ENCODE assay signal across 10 mouse cellular contexts in the genomic region with DNA sequence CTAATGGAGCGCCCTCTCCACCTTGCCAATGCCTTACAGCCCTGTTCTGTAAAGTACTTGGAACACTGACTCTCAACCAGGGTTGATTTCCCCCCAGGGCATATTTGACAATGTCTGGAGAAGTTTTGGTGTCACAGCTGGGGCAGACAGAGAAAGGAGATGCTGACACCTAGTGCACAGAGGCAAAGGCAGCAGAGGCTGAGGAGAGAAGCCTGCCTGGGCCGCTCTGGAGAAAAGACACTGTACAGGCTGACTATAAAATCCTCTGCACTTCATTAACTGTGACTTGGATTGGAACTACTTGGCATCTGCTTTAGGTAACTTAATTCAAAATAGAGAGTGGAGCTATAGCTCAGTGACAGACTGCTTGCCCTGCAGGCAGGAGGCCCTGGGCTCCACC. TPM values are rescaled to one million over a fixed set of nuclear protein-coding genes. Genes with fewer than 3 reads are reported as not detected.
A peak's percentile ranks its signal among the peaks of the same experiment; 100 is the strongest.
DNase-seq lines count a peak whose midpoint lies in the region; ATAC-seq and TF ChIP-seq lines count a peak whose summit lies in the region.
"Had no signal": no experiment of that assay in that cellular context is flagged by ENCODE, and none has a peak within 500 bp of the region (broad histone marks: within the 10 kb centered on the region; RNA-seq: fewer than 3 reads in every experiment).

No protein-coding gene starts in this region.

- intact Hi-C loops in gastrocnemius, adult 2 months (cut with DNase I) = loop anchor here (2.0 kb wide), 1 partner anchor 108 kb away; no protein-coding TSS in a partner anchor

- no peaks in the 10 kb centered on the region for H3K9me3 ChIP-seq in liver, embryonic 14.5 days (ENCODE audit: control insufficient read depth, low read length)
- H3K9me3 ChIP-seq in lung, postnatal 0 days (ENCODE audit: low read length) = no peaks in the 10 kb centered on the region
- H3K9me3 ChIP-seq: heart, embryonic 15.5 days had no signal

- TF ChIP-seq CTCF in gastrocnemius, adult 2 months (IDR thresholded peaks at IDR 0.05) = peak; percentile 50
- TF ChIP-seq CTCF in liver, embryonic 14.5 days (IDR thresholded peaks at IDR 0.05; ENCODE audit: low read depth) = peak; percentile 20; the same call in 1 of the 2 replicates
- peak; percentile 65 for TF ChIP-seq CTCF in lung, postnatal 0 days (IDR thresholded peaks at IDR 0.05)

- H3K4me2 ChIP-seq in liver, embryonic 14.5 days (ENCODE audit: low read depth) = no peak overlapping the region
- H3K4me2 ChIP-seq in lung, postnatal 0 days (replicated peaks; ENCODE audit: low read depth, low read length) = no peak overlapping the region
- H3K4me2 ChIP-seq: heart, embryonic 15.5 days had no signal

- peaks cover 89% of the 10 kb centered on the region for H3K36me3 ChIP-seq in liver, embryonic 14.5 days (replicated peaks; ENCODE audit: control insufficient read depth, insufficient read depth, low read depth)
- peaks cover 11% of the 10 kb centered on the region; the same call in 1 of the 2 replicates for H3K36me3 ChIP-seq in lung, postnatal 0 days (ENCODE audit: insufficient read depth, low read length)

- H3K27me3 ChIP-seq in liver, embryonic 14.5 days (ENCODE audit: control insufficient read depth, insufficient read depth, low read length) = no peaks in the 10 kb centered on the region
- H3K27me3 ChIP-seq in lung, postnatal 0 days (replicated peaks; ENCODE audit: insufficient read depth, low read length) = no peaks in the 10 kb centered on the region
- H3K27me3 ChIP-seq: heart, embryonic 15.5 days had no signal

- DNase-seq in gastrocnemius, adult 2 months = peak; percentile 18
- no peak for DNase-seq in gastrocnemius, adult 8-10 months (ENCODE audit: low spot score in 2 of 2)
- no peak for DNase-seq in liver, embryonic 14.5 days (ENCODE audit: low read depth in 3 of 3, low spot score in 3 of 3)
- DNase-seq in liver (no peak), adipocyte (ENCODE audit: low spot score) (peak; percentile 53)
- peak; percentile 62 for DNase-seq in lung, postnatal 0 days (ENCODE audit: low spot score)
- no peak for DNase-seq in right cerebral cortex, postnatal 36 days (ENCODE audit: low spot score in 2 of 2)

- no peak for TF ChIP-seq EP300 in liver, embryonic 14.5 days (IDR thresholded peaks at IDR 0.05; ENCODE audit: low read depth)
- no peak for TF ChIP-seq EP300 in lung, postnatal 0 days (IDR thresholded peaks at IDR 0.05)

- no peak for ATAC-seq in liver, embryonic 14.5 days (ENCODE audit: insufficient read depth)
- peak; percentile 41; the same call in 1 of the 2 replicates for ATAC-seq in lung, postnatal 0 days
- no peak for ATAC-seq in activated CD4-positive, CD25-positive, alpha-beta regulatory T cell, adult 4 months
- ATAC-seq: CD4-positive, CD25-positive, alpha-beta regulatory T cell, adult 4 months had no signal

- no peak overlapping the region for H3K4me3 ChIP-seq in gastrocnemius, adult 2 months
- H3K4me3 ChIP-seq in liver, embryonic 14.5 days (ENCODE audit: insufficient read depth in 1 of 2, low read depth in 2 of 2, low read length in 2 of 2) = no peak overlapping the region
- no peak overlapping the region for H3K4me3 ChIP-seq in lung, postnatal 0 days (ENCODE audit: low read depth, low read length)
- H3K4me3 ChIP-seq: heart, embryonic 15.5 days had no signal

- H3K4me1 ChIP-seq in liver, embryonic 14.5 days (replicated peaks; ENCODE audit: control insufficient read depth in 2 of 2, insufficient read depth in 2 of 2, low read length in 1 of 2) = no peaks in the 10 kb centered on the region
- no peaks in the 10 kb centered on the region for H3K4me1 ChIP-seq in lung, postnatal 0 days (ENCODE audit: insufficient read depth, low read depth, low read length)

- no peak overlapping the region for H3K9ac ChIP-seq in liver, embryonic 14.5 days (replicated peaks)
- H3K9ac ChIP-seq in lung, postnatal 0 days (replicated peaks; ENCODE audit: low read depth) = no peak overlapping the region
- H3K9ac ChIP-seq: heart, embryonic 15.5 days had no signal

- no peak overlapping the region for H3K27ac ChIP-seq in gastrocnemius, adult 2 months
- no peak overlapping the region for H3K27ac ChIP-seq in liver, embryonic 14.5 days
- no peak overlapping the region for H3K27ac ChIP-seq in lung, postnatal 0 days (ENCODE audit: low read length)
- H3K27ac ChIP-seq: heart, embryonic 15.5 days had no signal

- 95% methylated on average over 2 of the region's 2 CpGs for WGBS in liver, embryonic 14.5 days (ENCODE audit: insufficient replicate concordance)
- WGBS in lung, postnatal 0 days = 87% methylated on average over 2 of the region's 2 CpGs

RNA-seq across cellular contexts. Expression of a gene that starts 47.3 kb away (rescaled TPM):
- total RNA-seq in gastrocnemius, adult 2 months (2021) = 1 to 10 TPM; 1.2 to 4.0 TPM
- 1 to 10 TPM; 1.7 to 2.6 (median 1.9) TPM for total RNA-seq in gastrocnemius, adult 8-10 months (2022)
- polyA plus RNA-seq in liver, embryonic 14.5 days (2012; rRNA removed) = 0.56 and 0.67 TPM in 2 replicates
- polyA plus RNA-seq in liver, embryonic 14.5 days (2014; fragmentation: Nextera tagmentation; extraction: Ambion mirVana) = 0.06 and 0.10 TPM in 2 replicates
- polyA plus RNA-seq in lung, postnatal 0 days (2015; fragmentation: Nextera tagmentation; extraction: Ambion mirVana) = 1.3 and 1.8 TPM in 2 replicates
- polyA plus RNA-seq in activated CD4-positive, CD25-positive, alpha-beta regulatory T cell, adult 4 months (2017; shearing (Covaris generic)) = not detected
- polyA plus RNA-seq: CD4-positive, CD25-positive, alpha-beta regulatory T cell, adult 4 months had no signal

Comparison
In these comparisons a context has a peak if more than half of its experiments do, and no peak if none do; other contexts are left out.
1. DNase-seq: peak in gastrocnemius, adult 2 months (single experiment), adipocyte (single experiment) and lung, postnatal 0 days (single experiment); none in gastrocnemius, adult 8-10 months (0 of 2), liver, embryonic 14.5 days (0 of 3), liver (single experiment) and right cerebral cortex, postnatal 36 days (0 of 2).
2. Peak in every context shown above with its lines, with median percentiles within 50 percentile points of each other: CTCF ChIP-seq.